Mouse (Mus musculus) limb, embryonic 10.5 days (tissue): ENCODE data around the gene Lhfpl3. TPM values are rescaled to one million over a fixed set of nuclear protein-coding genes. Genes with fewer than 3 reads are reported as not detected.

Experiments
- DNase-seq: peaks from one replicate; pipeline ENCODE4 v3.0.0-alpha.2; 2017; ENCODE audit warnings: low spot score
- H3K27ac ChIP-seq: fragments of 300-500 bp; sonication (generic); 2 replicates; pipeline ENCODE4 v1.5.1; 2016; ENCODE audit warnings: mild to moderate bottlenecking
- H3K27me3 ChIP-seq: fragments of 300-500 bp; sonication (generic); 2 replicates; pipeline ENCODE4 v1.6.1; 2016; ENCODE audit warnings: low read depth, mild to moderate bottlenecking; ENCODE audit not compliant: poor library complexity, severe bottlenecking
- H3K36me3 ChIP-seq: fragments of 300-500 bp; sonication (generic); 2 replicates; pipeline ENCODE4 v1.6.1; 2016; ENCODE audit warnings: mild to moderate bottlenecking, moderate library complexity
- H3K4me1 ChIP-seq: fragments of 300-500 bp; sonication (generic); 2 replicates; pipeline ENCODE4 v1.6.1; 2016
- H3K4me3 ChIP-seq: fragments of 300-500 bp; sonication (generic); 2 replicates; pipeline ENCODE4 v1.5.1; 2016; ENCODE audit warnings: mild to moderate bottlenecking, moderate library complexity
- H3K9me3 ChIP-seq: fragments of 300-500 bp; sonication (generic); replicated peaks from 2 replicates; pipeline ENCODE4 v1.6.1; 2016; ENCODE audit warnings: mild to moderate bottlenecking
- WGBS: fragments of 180-500 bp; shearing (Covaris S2); methylation state at CpG from one replicate; pipeline ENCODE4 v1.1.7; 2016; 5-methylcytosine and 5-hydroxymethylcytosine counted together
- microRNA-seq: library from miRNA; unstranded; fragments of <30 nt; microRNA quantifications from one replicate; pipeline ENCODE4, GENCODE M21; 2017
- polyA plus RNA-seq: library from polyadenylated mRNA; unstranded; fragments of >200 nt; fragmentation: Nextera tagmentation; extraction: Ambion mirVana; gene quantifications from 2 replicates; pipeline ENCODE4 v1.2.1, GENCODE M21; 2016

The Lhfpl3 gene
- polyA plus RNA-seq, 1 experiment from 2014 or later = 0.18 TPM

- DNase-seq = no peak
These were observed 539.0 kb downstream of the Lhfpl3 start for GRCm38 (mm10) chr5:23284884-23285283.

DNA sequence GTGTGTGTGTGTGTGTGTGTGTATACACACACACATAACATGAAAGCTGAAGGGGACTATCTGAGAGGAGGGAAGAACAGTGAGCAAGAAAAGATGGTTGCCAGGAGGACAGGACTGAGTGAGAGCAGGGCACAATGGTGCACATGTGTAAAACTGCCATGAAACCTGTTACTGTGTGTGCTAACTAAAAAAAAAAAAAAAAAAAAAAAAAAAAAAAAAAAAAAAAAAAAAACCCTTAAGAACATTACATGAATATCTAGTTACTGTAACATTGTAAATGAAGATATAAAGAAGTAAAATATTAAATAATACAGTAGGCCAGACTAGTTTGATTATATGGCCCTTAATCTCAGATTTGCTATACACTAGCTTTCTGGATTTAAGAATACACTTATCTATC is 543.3 kb downstream of the Lhfpl3 start:
- Histone ChIP-seq H3K27me3 (no peaks in the 10 kb centered on the region), H3K4me3 (no peak overlapping the region), H3K36me3 (no peaks in the 10 kb centered on the region), H3K4me1 (no peaks in the 10 kb centered on the region), H3K9me3 (no peaks in the 10 kb centered on the region), H3K27ac (no peak overlapping the region)
- no peak for DNase-seq

More at GRCm38 (mm10) chr5:23284884-23285283, 539.0 kb downstream of the Lhfpl3 start:
- Histone ChIP-seq H3K27me3 (no peaks in the 10 kb centered on the region), H3K9me3 (no peaks in the 10 kb centered on the region), H3K27ac (no peak overlapping the region), H3K36me3 (no peaks in the 10 kb centered on the region), H3K4me3 (no peak overlapping the region), H3K4me1 (no peaks in the 10 kb centered on the region)
- WGBS = 30% methylated on average over 3 of the region's 3 CpGs

Small RNAs within 50 kb of the gene (microRNA-seq; reads per million reads assigned to microRNA genes)
- not detected for gene Gm28022
- not detected for gene Gm44363

Other genes with a start within 250 kb of the Lhfpl3 start
- 51.2 and 52.6 TPM in 2 replicates for gene Orc5, start 195.6 kb upstream of the Lhfpl3 start, polyA plus RNA-seq